Mouse (Mus musculus) small intestine, adult 2 months (tissue): ENCODE data around the gene Gm49378.

Source experiments
- CTCF ChIP-seq: fragments of 200-500 bp; IDR thresholded peaks from 2 replicates; pipeline ENCODE4 v1.5.1; 2012; ENCODE audit warnings: low read depth, mild to moderate bottlenecking, control low read depth, inconsistent platforms, low read length, moderate library complexity, mixed read lengths; ENCODE audit not compliant: insufficient replicate concordance, insufficient read length; ENCODE audit errors: extremely low read depth
- POLR2A ChIP-seq: fragments of 200-500 bp; IDR thresholded peaks from 2 replicates; pipeline ENCODE4 v1.6.1; 2012; ENCODE audit warnings: low read depth, mild to moderate bottlenecking, control low read depth, inconsistent platforms, low read length, moderate library complexity

DNA sequence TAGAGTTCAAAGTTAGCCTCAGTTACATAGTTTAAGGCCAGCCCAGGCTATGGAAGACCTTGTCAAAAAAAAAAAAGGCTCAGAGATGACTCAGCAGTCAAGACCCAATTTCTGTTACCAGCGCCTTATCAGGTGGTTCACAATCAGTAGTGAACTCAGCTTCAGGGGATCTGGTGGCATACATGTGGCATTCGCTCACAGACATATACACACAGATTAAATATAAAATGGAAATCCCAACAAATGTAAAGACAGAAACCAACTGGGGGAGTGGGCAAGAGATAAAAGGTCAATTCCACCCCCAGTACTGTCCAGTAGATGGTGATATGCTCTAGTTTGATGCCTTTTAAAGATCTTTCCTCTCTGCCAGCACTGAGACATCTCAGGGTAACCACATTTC is 51.5 kb downstream of the Gm49378 start:
- no peak for TF ChIP-seq POLR2A
- no peak for TF ChIP-seq CTCF
